Mouse (Mus musculus) embryo, embryonic 11.5 days (tissue): ENCODE results near the gene Kcnh7.

ENCODE experiments used
- DNase-seq: peaks from one replicate; pipeline ENCODE4 v3.0.0-alpha.2; 2012; ENCODE audit warnings: low read depth, low spot score

Kcnh7 gene

DNA sequence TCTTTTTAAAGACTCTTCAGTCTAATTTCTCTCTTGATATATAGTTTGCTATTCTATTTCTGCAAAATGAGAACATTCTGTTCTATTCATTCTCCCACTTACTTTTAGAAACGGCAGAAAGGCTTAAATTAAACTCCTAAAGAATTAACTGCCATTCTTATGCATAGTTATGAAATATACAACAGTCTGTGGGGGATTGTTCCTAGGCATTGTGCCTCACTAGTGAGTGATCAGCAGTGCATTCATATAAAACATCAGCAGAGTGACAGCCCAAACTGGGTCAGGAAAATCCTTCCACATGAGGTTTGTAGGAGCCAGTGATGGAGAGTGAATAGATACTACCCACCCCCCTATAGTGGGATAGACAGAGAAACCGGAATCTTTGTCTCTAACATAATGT, 200.2 kb downstream of the Kcnh7 start:
- DNase-seq: no peak

GRCm38 (mm10) chr2:62935273-62935874, 248.7 kb downstream of the Kcnh7 start:
- no peak for DNase-seq

DNA sequence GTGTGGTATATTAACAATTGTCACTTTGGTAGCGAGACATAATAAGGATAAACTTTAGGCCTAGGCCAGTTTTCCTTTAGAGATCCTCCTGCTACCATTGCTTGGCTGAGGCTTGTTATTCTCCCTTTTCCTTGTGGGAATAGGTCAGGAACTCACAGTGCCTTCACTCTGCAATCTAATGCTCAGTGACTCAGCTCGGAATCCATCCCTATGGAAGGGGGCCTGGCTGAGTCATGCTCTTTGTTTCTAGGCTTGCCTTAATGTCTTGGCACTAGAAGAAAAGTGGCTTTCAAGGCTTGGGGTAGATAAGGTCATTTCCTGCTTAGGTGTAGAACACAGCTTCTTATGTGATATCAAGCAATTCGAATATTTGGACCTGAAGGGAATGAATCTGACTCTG, 255.6 kb downstream of the Kcnh7 start:
- no peak for DNase-seq

DNA sequence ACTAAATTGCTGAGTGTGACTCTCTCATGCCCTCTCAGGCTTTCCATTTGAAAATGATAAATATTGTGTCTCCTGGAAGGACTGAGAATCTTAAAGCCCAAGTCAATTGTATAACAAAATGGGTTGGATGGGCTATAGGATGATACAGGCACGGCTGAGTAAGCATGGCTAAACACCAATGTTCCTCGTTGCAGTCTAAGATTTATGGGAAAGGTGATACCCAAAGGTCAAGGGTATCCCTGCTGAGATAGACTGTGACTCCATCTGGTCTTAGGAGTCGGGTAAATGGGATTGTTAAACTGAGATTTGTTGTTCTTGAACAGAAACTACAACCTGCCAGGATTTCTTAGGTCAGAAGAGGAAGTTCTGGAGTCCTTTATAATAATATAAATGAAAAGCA, 256.0 kb downstream of the Kcnh7 start:
- no peak for DNase-seq

- DNase-seq: no peak
These were observed 260.3 kb downstream of the Kcnh7 start for GRCm38 (mm10) chr2:62923803-62924202.

DNA sequence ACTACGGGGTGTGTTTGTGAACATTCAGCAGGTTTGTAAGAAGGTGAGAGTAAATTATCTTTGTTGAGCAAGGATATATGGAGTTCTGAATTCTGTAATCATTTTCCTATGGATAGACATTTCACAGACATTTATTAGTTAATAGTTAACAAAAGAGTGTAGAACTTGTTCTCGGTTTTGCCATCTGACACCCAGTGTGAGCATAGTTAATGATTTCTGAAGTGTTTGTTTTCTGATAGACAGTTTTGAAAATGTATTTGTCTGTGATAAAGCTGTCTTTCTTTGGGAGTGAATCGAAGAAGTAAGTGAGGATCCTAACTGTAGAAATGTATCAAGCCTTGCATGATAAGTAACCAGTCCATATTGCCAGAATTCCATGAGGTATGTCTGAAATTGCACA, 276.4 kb downstream of the Kcnh7 start:
- DNase-seq: no peak

DNA sequence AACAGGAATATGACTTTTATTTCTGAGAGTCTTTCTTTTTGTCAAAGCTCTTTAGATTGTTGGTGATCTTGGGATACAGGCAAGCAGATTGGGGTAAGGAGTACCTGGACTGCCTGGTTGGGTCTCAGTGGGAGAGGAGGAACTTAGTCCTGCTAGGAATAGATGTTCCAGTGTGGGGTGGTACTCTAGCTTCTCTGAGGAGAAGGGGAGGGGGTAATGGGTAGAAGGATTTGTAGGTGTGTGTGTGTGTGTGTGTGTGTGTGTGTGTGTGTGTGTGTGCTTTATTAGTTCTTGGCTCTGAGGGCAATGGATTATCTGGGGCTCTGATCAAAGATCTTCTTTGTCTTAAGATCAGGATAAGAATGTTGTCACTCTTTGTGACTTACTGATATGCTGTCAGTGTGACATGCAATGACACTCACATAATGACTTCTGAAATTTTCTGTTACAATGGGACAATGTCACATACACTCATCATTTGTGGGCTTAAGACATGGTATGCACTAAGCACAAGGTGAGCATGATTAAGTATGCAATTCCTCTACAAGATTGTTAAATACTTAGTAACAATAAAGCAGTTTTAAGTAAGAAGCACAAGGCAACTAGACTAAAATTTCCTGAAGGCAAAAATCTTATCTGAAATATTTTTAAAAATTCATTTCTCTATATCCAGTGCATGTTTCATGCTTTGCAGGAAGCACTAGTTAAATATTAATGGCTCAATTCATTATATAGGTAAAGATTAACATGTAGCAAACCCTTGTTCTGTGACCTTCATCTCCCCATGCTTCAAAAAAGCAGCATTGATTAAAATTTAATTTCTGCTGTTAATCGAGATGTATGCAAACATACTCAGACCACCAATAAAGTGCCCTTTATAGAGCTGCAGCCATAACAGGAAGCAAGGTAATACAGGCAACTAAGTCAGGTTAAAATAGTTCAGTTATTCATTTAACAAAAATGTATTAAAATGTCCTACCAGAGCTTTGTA, 281.4 kb downstream of the Kcnh7 start:
- no peak for DNase-seq

DNA sequence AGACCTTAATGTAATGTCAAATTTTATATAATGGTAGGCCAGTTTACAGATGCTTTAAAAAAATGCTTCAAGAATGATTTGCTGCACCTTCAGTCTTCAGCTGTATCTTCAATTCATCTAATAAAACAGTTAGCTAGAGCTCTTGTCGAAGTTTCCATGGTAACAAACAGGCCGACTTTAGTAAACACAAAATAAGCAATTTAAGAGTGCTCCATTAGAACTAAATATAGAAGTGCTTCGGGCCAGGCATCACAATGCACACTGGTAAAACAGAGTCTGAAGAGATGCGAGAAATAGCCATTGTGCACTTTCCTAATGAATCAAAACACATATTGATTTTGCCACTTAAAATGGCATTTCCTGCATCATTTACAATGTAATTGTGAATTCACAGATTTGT, 305.3 kb downstream of the Kcnh7 start:
- DNase-seq: no peak

- DNase-seq: no peak
These were observed 328.7 kb downstream of the Kcnh7 start for GRCm38 (mm10) chr2:62855391-62855790.

DNA sequence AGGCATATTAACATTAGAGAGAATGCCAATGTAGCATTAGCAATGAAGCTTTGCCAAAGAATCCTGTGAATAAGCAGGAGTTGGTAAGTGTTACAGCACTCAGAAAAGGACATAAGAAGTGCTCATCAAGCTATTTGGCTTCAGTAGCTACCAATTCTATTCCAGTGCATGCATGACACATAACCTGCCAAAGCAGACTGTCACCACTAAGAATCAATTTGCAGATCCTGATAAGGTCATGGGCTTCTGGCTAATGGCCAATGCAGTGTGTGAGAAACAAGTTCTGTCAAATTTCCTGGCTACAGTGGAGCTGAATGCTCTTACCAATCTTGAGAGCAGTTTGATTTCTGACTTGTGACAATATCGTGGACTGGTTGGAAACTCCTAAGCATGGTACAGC, 341.5 kb downstream of the Kcnh7 start:
- no peak for DNase-seq

GRCm38 (mm10) chr2:62834261-62834660, 349.8 kb downstream of the Kcnh7 start:
- DNase-seq: no peak

GRCm38 (mm10) chr2:62819231-62819630, 364.9 kb downstream of the Kcnh7 start:
- no peak for DNase-seq

DNA sequence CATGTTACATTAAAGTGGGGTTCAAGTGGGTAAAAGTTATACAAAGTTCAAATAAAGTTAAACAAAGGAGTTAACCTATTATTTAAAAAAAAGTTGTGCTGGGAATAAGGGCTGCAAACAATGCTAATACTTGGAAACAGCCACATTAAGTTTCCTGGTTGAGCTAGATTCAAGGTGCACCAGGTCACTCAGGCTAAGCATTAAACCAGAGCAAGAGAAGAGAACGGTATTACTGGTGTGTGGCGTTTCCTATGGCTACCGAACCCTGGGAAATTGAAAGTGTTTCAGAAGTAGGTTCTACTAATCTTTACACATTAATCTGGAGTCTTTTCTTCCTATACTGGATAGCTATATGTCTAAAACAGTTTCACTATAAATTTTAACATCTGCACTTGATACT, 368.1 kb downstream of the Kcnh7 start:
- no peak for DNase-seq

GRCm38 (mm10) chr2:62808813-62809212, 375.3 kb downstream of the Kcnh7 start:
- DNase-seq: no peak

DNA sequence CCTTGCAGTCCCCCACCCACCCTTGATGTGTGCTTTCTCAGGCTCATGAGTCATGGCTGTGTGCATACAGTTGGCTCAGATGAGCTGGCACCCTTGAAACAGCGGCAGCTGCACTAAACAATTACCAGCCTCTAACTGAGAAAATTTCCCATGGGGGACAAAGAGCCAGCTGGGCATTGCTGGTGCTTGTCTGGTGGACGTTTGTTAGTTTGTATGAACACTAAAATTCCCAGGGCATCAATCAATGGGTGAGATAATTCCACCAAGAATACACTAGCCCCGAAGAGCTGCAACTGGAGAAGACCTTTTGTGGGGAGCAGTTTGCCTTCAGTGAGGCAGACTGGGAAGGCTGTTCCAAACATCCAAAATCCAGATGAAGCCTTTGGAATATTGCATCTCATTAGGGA, 376.6 kb downstream of the Kcnh7 start:
- no peak for DNase-seq

DNA sequence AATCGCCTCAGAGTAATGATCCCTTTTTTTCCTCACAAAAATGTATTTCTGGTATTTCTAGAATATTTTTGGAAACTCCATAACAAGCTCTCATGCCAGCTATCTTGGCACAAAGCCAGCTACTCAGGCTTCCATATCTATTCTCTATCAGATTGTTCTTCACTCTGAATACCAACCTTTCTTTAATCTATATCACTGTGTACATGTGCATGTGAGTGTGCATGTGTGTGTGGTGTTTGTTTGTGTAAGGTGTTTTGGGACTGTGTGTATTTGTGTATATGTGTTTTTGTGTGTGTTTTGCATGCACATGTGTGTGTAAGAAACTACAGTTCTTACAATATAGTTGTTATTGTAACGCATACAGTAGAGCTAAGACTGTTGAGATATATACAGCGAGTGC, 377.2 kb downstream of the Kcnh7 start:
- no peak for DNase-seq

DNA sequence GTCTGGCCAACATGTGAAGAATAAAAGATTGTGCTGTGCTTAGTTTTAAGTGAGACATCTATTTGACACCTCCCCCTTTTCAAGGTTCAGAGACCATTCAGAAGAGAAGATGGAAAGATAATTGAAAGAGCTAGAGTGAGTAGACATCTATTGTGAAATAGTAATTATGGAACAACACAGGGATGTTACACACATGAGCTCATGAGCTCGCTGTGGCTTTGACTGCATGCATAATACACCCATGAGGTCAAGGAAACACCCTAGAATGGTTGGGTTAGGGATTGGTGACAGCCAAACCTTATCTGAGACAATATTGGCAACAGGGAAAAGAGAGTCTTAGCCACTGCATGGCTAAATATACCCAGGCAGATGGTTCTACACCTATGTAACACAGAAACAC, 380.1 kb downstream of the Kcnh7 start:
- no peak for DNase-seq

DNA sequence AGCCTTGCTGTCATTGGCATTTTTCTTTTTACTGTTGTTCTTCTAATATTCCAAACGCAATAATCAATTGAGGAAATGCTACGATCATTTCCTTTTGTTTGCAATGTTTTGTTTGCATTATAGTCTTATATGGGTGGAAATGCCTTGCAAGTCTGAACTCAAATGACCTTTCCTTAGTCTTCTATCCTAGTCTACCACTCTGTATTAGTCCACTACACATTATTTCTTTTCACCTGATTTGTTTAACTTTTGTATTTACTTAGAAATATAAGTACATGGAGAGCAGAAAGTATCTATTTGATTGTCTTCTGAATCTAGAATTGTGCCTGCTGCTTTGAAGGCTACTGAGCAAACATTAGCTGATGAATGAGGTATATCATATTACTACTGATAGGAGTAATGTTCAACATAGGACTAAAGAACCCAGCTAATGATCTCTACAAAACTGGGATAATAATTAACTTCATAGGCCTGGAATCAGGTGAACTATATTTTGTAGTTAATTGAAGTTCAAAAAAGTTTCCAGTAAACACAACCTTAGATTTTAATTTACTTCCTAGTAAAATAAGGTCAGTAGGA, 399.5 kb downstream of the Kcnh7 start:
- no peak for DNase-seq

DNA sequence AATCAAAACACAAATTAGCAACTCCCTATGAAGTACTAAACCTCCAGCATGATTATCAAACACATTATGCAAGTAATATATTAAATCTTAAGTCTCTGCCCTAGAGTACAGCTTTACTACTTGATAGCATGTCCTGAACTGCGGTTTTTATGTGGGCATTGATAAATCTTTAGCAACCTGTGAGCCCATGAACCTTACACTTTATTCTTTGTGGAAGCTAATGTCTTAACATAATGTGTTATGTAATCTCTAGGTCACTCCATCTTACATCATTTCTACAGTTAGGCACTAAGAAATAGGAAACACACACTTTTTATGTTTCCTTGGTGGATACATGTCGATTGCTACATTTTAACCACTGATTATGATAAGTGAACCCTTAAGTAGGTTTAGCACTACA, 437.8 kb downstream of the Kcnh7 start:
- DNase-seq: no peak

- no peak for DNase-seq
These were observed 441.0 kb downstream of the Kcnh7 start for GRCm38 (mm10) chr2:62743098-62743497.

- DNase-seq: no peak
These were observed 453.4 kb downstream of the Kcnh7 start for GRCm38 (mm10) chr2:62730671-62731070.

- no peak for DNase-seq
These were observed 456.4 kb downstream of the Kcnh7 start for GRCm38 (mm10) chr2:62727732-62728131.

DNA sequence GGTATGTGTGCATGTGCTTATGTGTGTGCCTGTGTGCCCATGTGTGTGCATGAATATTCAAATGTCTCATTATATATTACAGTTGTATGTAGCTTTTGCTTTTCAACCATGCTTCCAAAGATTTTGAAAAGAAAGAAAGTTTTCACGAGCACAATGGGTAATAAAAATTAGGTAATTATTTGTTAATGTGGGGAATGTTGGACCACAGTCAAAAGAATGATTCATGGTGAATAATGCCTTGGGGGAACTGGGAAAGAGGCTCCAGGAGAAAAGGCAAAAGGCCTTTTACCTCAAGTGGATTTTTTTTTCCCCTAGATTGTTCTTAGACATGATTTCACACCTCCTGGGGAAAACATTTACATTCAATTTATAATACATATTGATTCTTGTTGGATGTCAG, 458.1 kb downstream of the Kcnh7 start:
- DNase-seq: no peak
